Mouse (Mus musculus) left cerebral cortex, adult 11 months (tissue): ENCODE measurements at regions not wholly inside any gene's neighbourhood (a gene's known extent, or its start where the extent isn't known, plus 50 kb on each side); places are given as distances from the start of the nearest gene placed in this dataset.

Experiments
- DNase-seq: peaks from one replicate; pipeline ENCODE4 v3.0.0; 2022; ENCODE audit warnings: low spot score

- DNase-seq = no peak
Observed at GRCm38 (mm10) chr13:35079685-35080084, 52.8 kb upstream of the Eci2 start.

DNA sequence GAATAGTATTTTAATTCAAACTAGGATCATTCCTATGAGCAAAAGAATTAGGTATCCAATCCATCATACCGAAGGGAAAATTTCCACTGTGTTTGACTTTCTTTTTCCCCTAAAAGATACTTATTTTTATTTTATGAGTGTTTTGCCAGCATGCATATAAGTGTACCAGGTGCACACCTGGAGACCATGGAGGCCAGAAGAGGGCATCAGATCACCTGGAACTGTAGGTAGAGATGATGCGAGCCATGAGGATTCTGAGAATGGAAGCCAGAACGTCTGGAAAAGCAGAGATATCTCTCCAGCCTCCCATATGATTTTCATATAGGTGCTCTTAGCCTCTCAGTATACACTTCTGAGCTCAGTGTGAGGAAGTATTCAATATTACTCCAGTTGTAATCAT is 58.5 kb upstream of the Eci2 start:
- DNase-seq = no peak

DNA sequence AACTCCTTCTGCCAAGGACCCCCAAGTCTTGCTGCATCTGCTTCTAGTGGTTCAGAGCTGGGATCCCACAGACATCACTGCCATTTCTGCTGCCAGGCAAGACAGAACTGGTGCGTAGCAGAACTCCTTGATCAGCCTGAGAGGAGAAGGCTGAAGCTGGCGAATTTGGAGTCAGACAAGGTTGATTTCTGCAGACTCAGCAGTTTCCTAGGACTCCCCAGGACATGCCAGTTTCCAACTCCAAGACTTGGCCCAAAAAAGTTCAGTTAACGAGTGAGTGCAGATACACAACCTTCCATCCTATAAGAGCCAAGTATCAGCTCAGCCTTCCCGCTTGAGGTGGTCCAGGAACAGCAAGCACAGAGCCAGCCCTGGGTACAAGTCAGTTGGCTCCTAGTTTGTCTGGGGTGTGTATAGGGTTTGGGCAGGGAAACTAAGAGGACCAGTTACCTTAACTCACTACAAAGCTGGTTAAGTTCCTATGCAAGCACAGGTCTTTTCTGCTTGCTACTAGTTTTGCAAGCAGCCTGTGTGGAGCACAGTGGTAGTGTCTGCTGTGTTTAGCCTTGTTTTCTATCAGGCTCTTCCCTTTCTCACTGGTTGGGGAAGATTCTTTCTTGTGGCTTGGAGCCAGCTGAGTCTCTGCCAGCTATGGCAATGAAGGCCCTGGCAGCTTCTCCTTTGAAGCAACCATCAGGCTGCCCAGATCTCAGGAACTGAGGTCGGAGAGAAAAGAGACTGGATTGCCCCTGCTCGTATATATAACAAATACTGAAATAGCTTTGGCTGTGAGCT is 60.5 kb upstream of the Eci2 start:
- DNase-seq = peak; percentile 4

GRCm38 (mm10) chr13:35091155-35091554 is 64.3 kb upstream of the Eci2 start:
- no peak for DNase-seq

GRCm38 (mm10) chr13:35119782-35120181 is 92.9 kb upstream of the Eci2 start:
- DNase-seq = no peak

- no peak for DNase-seq
Observed at GRCm38 (mm10) chr13:35129475-35129874, 102.6 kb upstream of the Eci2 start.

DNA sequence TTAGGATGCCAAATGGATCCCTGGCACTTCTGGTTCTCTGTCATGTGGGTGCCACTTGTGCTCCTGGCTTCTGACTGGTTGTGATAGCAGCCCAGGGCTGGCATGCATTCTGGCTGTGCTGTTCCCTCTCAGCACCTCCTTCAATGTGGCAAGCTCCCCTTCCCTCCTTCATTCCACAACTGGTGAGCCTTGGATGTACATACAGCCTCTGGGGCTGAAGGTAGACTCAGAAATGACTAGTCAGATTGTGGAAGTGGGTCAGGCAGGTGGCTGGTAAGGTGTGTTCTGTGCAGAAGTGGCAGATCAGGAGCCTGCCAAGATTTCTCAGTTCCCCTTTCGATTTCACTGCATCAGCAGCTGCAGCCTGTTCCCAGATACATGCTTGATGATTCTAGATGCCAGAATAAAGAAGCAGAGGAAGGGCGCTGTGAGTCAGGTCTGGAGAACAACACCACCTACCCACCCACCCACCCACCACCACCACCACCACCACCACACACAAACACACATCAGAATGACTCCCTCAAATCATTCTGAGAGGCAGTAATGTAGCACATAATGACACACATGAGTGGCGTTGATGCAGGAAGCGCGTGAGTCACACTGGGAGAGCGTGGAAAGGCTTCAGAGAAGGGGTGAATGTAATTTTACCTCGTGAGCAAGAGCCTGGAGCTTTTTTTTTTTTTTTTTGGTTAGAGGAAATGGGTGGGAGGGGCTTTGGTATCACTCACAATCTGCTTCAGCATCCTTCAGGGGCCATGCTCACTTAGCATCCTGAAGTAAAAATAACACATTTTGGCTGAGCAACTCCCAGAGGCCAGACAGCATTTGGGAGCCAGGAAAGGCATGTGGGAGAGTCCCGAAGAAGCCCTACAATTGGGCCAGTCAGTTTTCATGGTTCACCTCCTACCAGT is 104.6 kb upstream of the Eci2 start:
- peak; percentile 55 for DNase-seq

- DNase-seq = no peak
Observed at GRCm38 (mm10) chr13:35151629-35152028, 124.7 kb upstream of the Eci2 start.

GRCm38 (mm10) chr13:35159456-35159855 is 132.6 kb upstream of the Eci2 start:
- DNase-seq = no peak

DNA sequence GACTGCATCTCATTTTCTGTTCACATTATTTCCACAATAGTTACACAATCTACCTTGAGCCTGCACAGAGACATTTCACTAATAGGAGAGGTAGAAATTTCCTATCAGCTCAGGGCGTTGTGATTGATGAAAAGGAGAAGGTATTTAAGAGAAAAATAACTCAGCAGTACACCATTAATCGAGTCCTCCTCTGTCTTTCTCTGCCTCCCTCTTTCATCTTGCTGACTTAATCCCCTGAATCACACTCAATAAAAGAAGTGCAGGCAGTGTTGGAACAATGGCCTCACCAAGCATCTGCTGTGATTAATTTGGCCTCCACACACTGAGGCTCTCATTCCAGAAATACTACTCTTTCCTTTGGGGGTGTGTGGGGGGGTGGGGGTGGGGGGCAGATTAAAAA is 133.9 kb upstream of the Eci2 start:
- DNase-seq = no peak

- DNase-seq = no peak
Observed at GRCm38 (mm10) chr13:35166080-35166479, 139.2 kb upstream of the Eci2 start.

GRCm38 (mm10) chr13:35166831-35167541 is 140.1 kb upstream of the Eci2 start:
- DNase-seq = no peak

GRCm38 (mm10) chr13:35171562-35172254 is 144.8 kb upstream of the Eci2 start:
- DNase-seq = no peak

- DNase-seq = no peak
Observed at GRCm38 (mm10) chr13:35173522-35173921, 146.6 kb upstream of the Eci2 start.

GRCm38 (mm10) chr13:35175587-35175986 is 148.7 kb upstream of the Eci2 start:
- DNase-seq = no peak

GRCm38 (mm10) chr13:35177305-35177704 is 150.4 kb upstream of the Eci2 start:
- no peak for DNase-seq

DNA sequence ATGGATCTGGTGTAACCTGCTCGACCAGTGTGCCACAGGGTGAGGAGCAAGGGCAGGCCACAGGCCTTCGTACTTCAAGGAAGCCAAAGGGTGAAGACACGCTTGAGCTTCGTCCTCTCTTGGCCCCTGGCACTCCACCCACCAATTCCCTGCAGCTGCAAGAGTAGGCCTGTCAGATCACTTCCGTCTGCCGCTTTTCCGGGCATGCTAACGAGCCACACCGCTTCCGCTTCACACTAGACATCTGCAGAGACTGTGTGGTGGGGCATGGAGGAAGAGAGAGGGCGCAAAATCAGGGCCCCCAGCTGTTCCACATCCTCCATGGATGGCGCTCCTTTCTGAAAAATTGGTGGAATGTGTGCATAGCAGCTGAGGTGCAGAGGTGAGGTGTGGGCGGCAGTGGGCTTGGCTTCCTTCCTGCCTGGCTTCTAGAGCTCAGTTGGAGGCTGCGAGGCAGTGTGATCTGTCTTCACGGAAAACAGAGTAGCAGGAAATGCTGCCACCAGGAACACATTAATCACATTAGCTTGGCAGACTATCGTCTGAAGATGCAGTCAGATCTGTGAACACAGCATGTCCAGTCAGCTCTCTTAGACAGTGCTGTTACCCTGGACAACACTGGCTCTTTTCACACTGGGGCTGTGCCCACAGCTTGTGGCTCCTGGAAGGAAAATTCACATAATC is 162.3 kb upstream of the Eci2 start:
- peak; percentile 7 for DNase-seq

- DNase-seq = no peak
Observed at GRCm38 (mm10) chr13:35202069-35202468, 175.2 kb upstream of the Eci2 start.

DNA sequence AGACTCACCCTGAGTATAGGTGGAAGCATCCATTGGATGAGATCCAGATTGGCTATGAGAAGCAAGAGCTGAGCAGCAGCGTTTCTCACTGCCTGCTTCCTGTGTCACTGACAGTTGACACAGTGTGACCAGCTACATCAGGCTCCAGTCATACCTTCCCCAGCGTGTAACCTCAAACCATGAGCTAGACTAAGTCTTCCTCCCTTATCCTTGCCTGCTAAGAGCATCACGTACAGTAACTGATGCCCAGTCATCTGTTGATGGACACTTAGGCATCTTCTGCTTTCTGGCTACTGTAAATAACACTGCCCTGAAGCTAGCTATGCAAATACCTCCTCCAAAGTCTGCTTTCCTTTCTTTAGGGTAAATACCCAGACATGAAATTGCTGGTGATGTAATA is 181.4 kb upstream of the Eci2 start:
- DNase-seq = no peak

DNA sequence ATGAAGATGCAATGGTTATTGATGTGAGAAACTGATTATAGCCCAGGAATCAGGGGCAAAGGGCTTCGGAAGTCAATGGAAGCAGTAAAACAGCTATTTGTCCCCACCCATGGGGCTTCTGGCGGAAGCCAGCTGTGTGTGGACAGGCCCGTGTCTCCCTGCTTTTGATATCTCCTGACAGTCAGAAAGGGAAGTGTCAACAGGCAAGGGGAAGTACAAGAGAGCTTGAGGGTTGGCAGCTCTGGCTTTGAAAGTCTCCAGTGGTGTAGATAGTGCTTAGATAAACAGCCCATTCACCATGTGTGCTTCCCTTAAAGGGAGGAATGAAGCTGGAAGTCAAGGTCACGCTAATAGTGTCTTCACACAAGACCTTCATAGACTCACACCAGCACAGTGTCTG is 182.7 kb upstream of the Eci2 start:
- no peak for DNase-seq

- DNase-seq = no peak
Observed at GRCm38 (mm10) chr13:35211834-35212233, 184.9 kb upstream of the Eci2 start.
